Mouse (Mus musculus) midbrain, embryonic 11.5 days (tissue): Measurements from ENCODE around the gene Pgf. TPM values are rescaled to one million over a fixed set of nuclear protein-coding genes. Genes with fewer than 3 reads are reported as not detected.

ENCODE experiments used
- ATAC-seq: fragments of 200-750 bp; cut with Nextera tagmentation; 2 replicates; pipeline ENCODE4 v1.8.0; 2017; ENCODE audit warnings: moderate TSS enrichment, moderate library complexity; ENCODE audit not compliant: low FRiP score
- DNase-seq: peaks from one replicate; pipeline ENCODE4 v3.0.0; 2015; ENCODE audit warnings: low spot score; ENCODE audit errors: missing footprints
- H3K27ac ChIP-seq: fragments of 300-500 bp; sonication (generic); 2 replicates; pipeline ENCODE4 v1.5.1; 2014; ENCODE audit warnings: low read depth, low read length
- H3K27me3 ChIP-seq: fragments of 300-500 bp; sonication (generic); 2 replicates; pipeline ENCODE4 v1.6.1; 2014; ENCODE audit warnings: mild to moderate bottlenecking, low read length, moderate library complexity, mixed read lengths; ENCODE audit not compliant: control insufficient read depth, insufficient read depth
- H3K36me3 ChIP-seq: fragments of 300-500 bp; sonication (generic); 2 replicates; pipeline ENCODE4 v1.6.1; 2014; ENCODE audit warnings: mild to moderate bottlenecking, low read length, moderate library complexity, mixed read lengths; ENCODE audit not compliant: control insufficient read depth, insufficient read depth
- H3K4me1 ChIP-seq: fragments of 300-500 bp; sonication (generic); 2 replicates; pipeline ENCODE4 v1.6.1; 2014; ENCODE audit warnings: low read length; ENCODE audit not compliant: control insufficient read depth, insufficient read depth
- H3K4me2 ChIP-seq: fragments of 300-500 bp; sonication (generic); 2 replicates; pipeline ENCODE4 v1.6.1; 2014; ENCODE audit warnings: mild to moderate bottlenecking, moderate library complexity
- H3K4me3 ChIP-seq: fragments of 300-500 bp; sonication (generic); 2 replicates; pipeline ENCODE4 v1.5.1; 2014; ENCODE audit warnings: low read depth, low read length
- H3K9ac ChIP-seq: fragments of 300-500 bp; sonication (generic); 2 replicates; pipeline ENCODE4 v1.6.1; 2014; ENCODE audit warnings: low read length
- H3K9me3 ChIP-seq: fragments of 300-500 bp; sonication (generic); 2 replicates; pipeline ENCODE4 v1.6.1; 2016; ENCODE audit warnings: low read length; ENCODE audit not compliant: control insufficient read depth
- WGBS: fragments of 180-500 bp; shearing (Covaris S2); extraction: QIAGEN DNeasy Blood & Tissue Kit; methylation state at CpG from one replicate; pipeline ENCODE4 v1.1.7; 2014; 5-methylcytosine and 5-hydroxymethylcytosine counted together
- polyA plus RNA-seq: library from polyadenylated mRNA; unstranded; fragments of >200 nt; fragmentation: Nextera tagmentation; extraction: Ambion mirVana; gene quantifications from 2 replicates; pipeline ENCODE4 v1.2.1, GENCODE M21; 2014

The Pgf gene
- 2.5 and 2.9 TPM in 2 replicates for polyA plus RNA-seq

GRCm38 (mm10) chr12:85177740-85178239, at the start of gene Pgf:
Pgf (minus strand) TSS chr12:85177790.
- Histone ChIP-seq H3K9me3 (no peaks in the 10 kb centered on the region), H3K9ac (peak within 1 kb of the TSS; percentile 45; the same call in 1 of the 2 replicates), H3K4me1 (peaks cover 31% of the 10 kb centered on the region), H3K27me3 (peaks cover 8% of the 10 kb centered on the region; the same call in 1 of the 2 replicates), H3K36me3 (no peaks in the 10 kb centered on the region), H3K4me3 (peak within 1 kb of the TSS; percentile 23), H3K4me2 (peak within 1 kb of the TSS; percentile 47), H3K27ac (no peak within 1 kb of the TSS)
- 75% methylated on average over 10 of the region's 10 CpGs for WGBS
- ATAC-seq: no peak
- no peak for DNase-seq

GRCm38 (mm10) chr12:85227227-85227626, 49.6 kb upstream of the Pgf start:
- Histone ChIP-seq H3K4me2 (no peak overlapping the region), H3K4me1 (no peaks in the 10 kb centered on the region), H3K27ac (no peak overlapping the region), H3K9me3 (no peaks in the 10 kb centered on the region), H3K4me3 (no peak overlapping the region), H3K27me3 (no peaks in the 10 kb centered on the region), H3K9ac (no peak overlapping the region), H3K36me3 (peaks cover 23% of the 10 kb centered on the region; the same call in 1 of the 2 replicates)
- 83% methylated on average over 7 of the region's 7 CpGs for WGBS
- DNase-seq (no peak), ATAC-seq (no peak)

DNA sequence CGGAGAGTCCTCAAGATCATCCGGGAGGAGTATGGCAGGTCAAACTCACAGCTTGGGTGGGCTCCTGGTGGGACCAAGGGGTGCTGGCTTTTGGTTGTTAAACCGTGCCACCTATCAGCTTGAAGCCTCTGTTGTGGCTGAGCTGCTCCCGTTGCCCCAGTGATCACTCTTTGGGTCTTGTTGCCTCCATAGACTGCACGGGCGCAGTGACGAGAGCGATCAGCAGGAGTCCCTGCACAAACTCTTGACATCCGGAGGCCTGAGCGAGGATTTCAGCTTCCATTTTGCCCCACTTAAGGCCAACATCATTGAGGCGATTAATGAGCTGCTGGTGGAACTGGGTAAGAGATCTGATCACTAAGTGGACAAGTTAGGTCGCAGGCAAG, 42.3 kb upstream of the Pgf start:
- Histone ChIP-seq H3K4me2 (peak overlapping the region; percentile 89), H3K4me1 (peaks cover 11% of the 10 kb centered on the region), H3K9me3 (no peaks in the 10 kb centered on the region), H3K36me3 (peaks cover 15% of the 10 kb centered on the region; the same call in 1 of the 2 replicates), H3K4me3 (peak overlapping the region; percentile 72), H3K27ac (no peak overlapping the region), H3K27me3 (no peaks in the 10 kb centered on the region), H3K9ac (peak overlapping the region; percentile 70)
- peak; percentile 20 for ATAC-seq
- DNase-seq: no peak
- WGBS: 3% methylated on average over 12 of the region's 12 CpGs

- peaks cover 11% of the 10 kb centered on the region for H3K4me1 ChIP-seq
- peak within 1 kb of the TSS; percentile 89 for H3K4me2 ChIP-seq
- DNase-seq (peak; percentile 98), ATAC-seq (peak; percentile 100)
- H3K27ac ChIP-seq: no peak within 1 kb of the TSS
- H3K9ac ChIP-seq: peak within 1 kb of the TSS; percentile 70
- under 1% methylated on average over 52 of the region's 54 CpGs for WGBS
- H3K4me3 ChIP-seq: peak within 1 kb of the TSS; percentile 72
- no peaks in the 10 kb centered on the region for H3K27me3 ChIP-seq
- H3K9me3 ChIP-seq: no peaks in the 10 kb centered on the region
- H3K36me3 ChIP-seq: peaks cover 13% of the 10 kb centered on the region; the same call in 1 of the 2 replicates
Observed at GRCm38 (mm10) chr12:85219236-85219904, 41.8 kb upstream of the Pgf start, which contains the start of gene Eif2b2. Eif2b2 (plus strand) TSS chr12:85219481.

- no peak for ATAC-seq
- H3K9me3 ChIP-seq: no peaks in the 10 kb centered on the region
- H3K9ac ChIP-seq: no peak overlapping the region
- H3K27me3 ChIP-seq: no peaks in the 10 kb centered on the region
- 84% methylated on average over 2 of the region's 2 CpGs for WGBS
- H3K27ac ChIP-seq: no peak overlapping the region
- peaks cover 11% of the 10 kb centered on the region for H3K4me1 ChIP-seq
- no peak overlapping the region for H3K4me2 ChIP-seq
- peaks cover 4% of the 10 kb centered on the region; the same call in 1 of the 2 replicates for H3K36me3 ChIP-seq
- H3K4me3 ChIP-seq: no peak overlapping the region
- peak; percentile 19 for DNase-seq
Observed at GRCm38 (mm10) chr12:85217733-85218310, 40.2 kb upstream of the Pgf start.

DNA sequence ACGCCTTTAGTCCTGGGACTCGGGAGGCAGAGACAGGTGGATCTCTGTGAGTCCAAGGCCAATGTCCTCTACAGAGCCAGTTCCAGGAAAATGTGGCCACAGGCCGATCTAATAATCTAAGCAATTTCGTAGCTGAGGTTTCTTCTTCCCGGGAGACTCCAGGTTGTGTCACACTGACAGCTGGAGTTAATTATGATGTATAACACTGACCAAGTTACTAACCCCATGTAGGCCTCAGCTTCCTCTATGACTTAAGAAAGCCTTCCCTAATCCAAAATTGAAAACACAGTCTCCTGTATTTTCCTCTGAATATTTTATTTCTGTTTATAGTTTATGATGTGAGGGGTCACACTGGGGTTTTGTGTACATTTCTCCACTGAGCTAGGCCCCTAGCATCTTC, 37.4 kb upstream of the Pgf start:
- 88% methylated on average over 5 of the region's 5 CpGs for WGBS

DNA sequence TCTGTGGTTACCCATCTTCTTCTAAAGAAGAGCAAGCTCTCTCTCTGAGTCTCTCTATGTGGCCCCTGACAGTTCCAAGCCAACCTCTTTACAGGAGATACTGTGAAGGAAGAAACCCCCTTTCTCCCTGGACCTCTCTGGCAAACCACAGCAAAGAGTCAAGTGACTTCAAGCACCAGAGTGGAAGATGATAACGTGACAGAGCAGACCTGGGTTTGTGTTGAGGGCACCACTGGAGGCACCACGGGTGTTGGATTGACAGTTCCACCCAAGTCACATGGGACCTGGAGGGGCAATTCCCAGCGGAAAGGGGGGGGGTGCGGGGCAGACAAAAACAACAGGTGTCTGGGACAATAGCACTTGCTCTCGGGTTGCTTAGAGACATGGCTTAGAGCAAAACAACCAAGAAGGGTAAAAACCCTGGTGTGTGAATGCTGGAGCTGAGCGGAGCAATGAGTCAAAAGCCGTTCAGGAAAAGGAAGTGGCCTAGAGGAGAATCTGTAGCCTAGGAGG, 31.2 kb upstream of the Pgf start:
- Histone ChIP-seq H3K4me2 (no peak overlapping the region), H3K27ac (no peak overlapping the region), H3K4me3 (no peak overlapping the region), H3K4me1 (no peaks in the 10 kb centered on the region), H3K9ac (no peak overlapping the region), H3K9me3 (no peaks in the 10 kb centered on the region), H3K27me3 (no peaks in the 10 kb centered on the region), H3K36me3 (no peaks in the 10 kb centered on the region)
- DNase-seq (peak; percentile 33), ATAC-seq (no peak)
- 37% methylated on average over 7 of the region's 7 CpGs for WGBS

More for the DNA sequence above, 37.4 kb upstream of the Pgf start:
- DNase-seq (peak; percentile 57), ATAC-seq (no peak)
- Histone ChIP-seq H3K4me3 (no peak overlapping the region), H3K4me1 (peaks cover 2% of the 10 kb centered on the region), H3K27ac (no peak overlapping the region), H3K27me3 (no peaks in the 10 kb centered on the region), H3K9me3 (no peaks in the 10 kb centered on the region), H3K4me2 (no peak overlapping the region), H3K36me3 (no peaks in the 10 kb centered on the region), H3K9ac (no peak overlapping the region)

DNA sequence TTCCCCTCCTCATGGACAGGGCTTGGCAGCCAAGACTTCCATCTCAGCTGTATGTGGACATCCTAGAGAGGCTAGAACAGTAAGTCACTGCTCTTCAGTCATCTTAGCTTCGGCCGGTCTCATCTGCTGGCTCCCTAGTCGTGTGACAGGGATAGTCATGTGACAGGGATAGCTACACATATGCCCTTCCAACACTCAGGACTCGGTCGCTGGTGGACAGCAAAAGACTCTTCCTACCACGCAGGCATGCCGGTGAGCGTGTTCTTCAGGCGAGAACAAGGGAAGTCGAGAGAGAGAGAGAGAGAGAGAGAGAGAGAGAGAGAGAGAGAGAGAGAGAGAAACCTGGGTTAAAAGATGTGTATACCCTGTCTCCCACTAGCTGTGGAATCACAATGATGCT, 27.8 kb upstream of the Pgf start:
- H3K27ac ChIP-seq: no peak overlapping the region
- peaks cover 8% of the 10 kb centered on the region for H3K4me1 ChIP-seq
- H3K9me3 ChIP-seq: no peaks in the 10 kb centered on the region
- no peak for ATAC-seq
- no peak overlapping the region for H3K9ac ChIP-seq
- H3K4me3 ChIP-seq: no peak overlapping the region
- DNase-seq: peak; percentile 59
- 93% methylated on average over 10 of the region's 10 CpGs for WGBS
- no peaks in the 10 kb centered on the region for H3K27me3 ChIP-seq
- no peak overlapping the region for H3K4me2 ChIP-seq
- H3K36me3 ChIP-seq: no peaks in the 10 kb centered on the region

GRCm38 (mm10) chr12:85204105-85204504, 26.5 kb upstream of the Pgf start:
- WGBS: 56% methylated on average over 8 of the region's 8 CpGs
- H3K4me1 ChIP-seq: peaks cover 8% of the 10 kb centered on the region
- H3K9ac ChIP-seq: no peak overlapping the region
- no peak overlapping the region for H3K4me3 ChIP-seq
- no peak overlapping the region for H3K27ac ChIP-seq
- no peaks in the 10 kb centered on the region for H3K9me3 ChIP-seq
- H3K36me3 ChIP-seq: no peaks in the 10 kb centered on the region
- no peaks in the 10 kb centered on the region for H3K27me3 ChIP-seq
- no peak for DNase-seq
- H3K4me2 ChIP-seq: no peak overlapping the region
- ATAC-seq: no peak
